Comparison of ENCODE assay signal across 7 mouse cellular contexts in genomic region chr9:69084720-69085661, GRCm38 (mm10).
DNase-seq lines count a peak whose midpoint lies in the region; ATAC-seq and TF ChIP-seq lines count a peak whose summit lies in the region.

No protein-coding gene starts in this region.

- TF ChIP-seq CTCF in liver, postnatal 0 days (IDR thresholded peaks at IDR 0.05; ENCODE audit: low read depth), result no peak

- no peak overlapping the region for H3K4me2 ChIP-seq in liver, embryonic 11.5 days
- no peak overlapping the region for H3K4me2 ChIP-seq in liver, postnatal 0 days (ENCODE audit: low read depth, low read length)
- H3K4me2 ChIP-seq in hindbrain, embryonic 11.5 days (replicated peaks; ENCODE audit: low read depth, low read length), result no peak overlapping the region

- H3K9ac ChIP-seq in liver, embryonic 11.5 days (ENCODE audit: low read depth, low read length), result no peak overlapping the region
- no peak overlapping the region for H3K9ac ChIP-seq in liver, postnatal 0 days (replicated peaks)
- no peak overlapping the region; the same call in 1 of the 2 replicates for H3K9ac ChIP-seq in hindbrain, embryonic 11.5 days (ENCODE audit: low read depth, low read length)

- H3K36me3 ChIP-seq in liver, embryonic 11.5 days (ENCODE audit: control insufficient read depth, insufficient read depth, low read length), result no peaks in the 10 kb centered on the region
- no peaks in the 10 kb centered on the region for H3K36me3 ChIP-seq in liver, postnatal 0 days (replicated peaks; ENCODE audit: insufficient read depth, low read length)
- H3K36me3 ChIP-seq in hindbrain, embryonic 11.5 days (ENCODE audit: control insufficient read depth, insufficient read depth, low read length), result no peaks in the 10 kb centered on the region

- H3K9me3 ChIP-seq in liver, embryonic 11.5 days (ENCODE audit: control insufficient read depth, low read length), result no peaks in the 10 kb centered on the region
- no peaks in the 10 kb centered on the region for H3K9me3 ChIP-seq in liver, postnatal 0 days (ENCODE audit: low read length)
- no peaks in the 10 kb centered on the region for H3K9me3 ChIP-seq in hindbrain, embryonic 11.5 days (ENCODE audit: control insufficient read depth, low read length)

- 72% methylated on average over 14 of the region's 14 CpGs for WGBS in liver, embryonic 11.5 days
- 72% methylated on average over 14 of the region's 14 CpGs for WGBS in liver, postnatal 0 days (ENCODE audit: insufficient replicate concordance)
- WGBS in hindbrain, embryonic 11.5 days, result 66% methylated on average over 14 of the region's 14 CpGs

- no peak for DNase-seq in liver, embryonic 11.5 days (ENCODE audit: low spot score)
- no peak for DNase-seq in liver, postnatal 0 days
- DNase-seq in hindbrain, embryonic 11.5 days (ENCODE audit: low spot score), result peak; percentile 16
- DNase-seq in lung, adult 18-20 months, result peak; percentile 13 to 36
- no peak for DNase-seq in testis, postnatal 10 days (ENCODE audit: low spot score)
- no peak for DNase-seq in thymus, postnatal 10 days (ENCODE audit: low spot score in 2 of 2)

- H3K27me3 ChIP-seq in liver, embryonic 11.5 days (replicated peaks; ENCODE audit: control insufficient read depth, insufficient read depth, low read length), result no peaks in the 10 kb centered on the region
- H3K27me3 ChIP-seq in liver, postnatal 0 days (ENCODE audit: insufficient read depth, low read length), result no peaks in the 10 kb centered on the region
- no peaks in the 10 kb centered on the region for H3K27me3 ChIP-seq in hindbrain, embryonic 11.5 days (ENCODE audit: control insufficient read depth, insufficient read depth, low read length)

- H3K4me3 ChIP-seq in liver, embryonic 11.5 days (ENCODE audit: low read depth, low read length), result no peak overlapping the region
- H3K4me3 ChIP-seq in liver, postnatal 0 days (ENCODE audit: low read depth, low read length), result no peak overlapping the region
- H3K4me3 ChIP-seq in hindbrain, embryonic 11.5 days (ENCODE audit: low read depth, low read length), result no peak overlapping the region

- H3K27ac ChIP-seq in liver, embryonic 11.5 days (ENCODE audit: low read depth, low read length), result 0 out of 2 replicates have a peak overlapping the region, but pooled peaks have one; percentile 13
- H3K27ac ChIP-seq in liver, postnatal 0 days (ENCODE audit: low read depth), result no peak overlapping the region
- H3K27ac ChIP-seq in hindbrain, embryonic 11.5 days (ENCODE audit: low read depth, low read length), result no peak overlapping the region

- H3K4me1 ChIP-seq in liver, embryonic 11.5 days (replicated peaks; ENCODE audit: control insufficient read depth, insufficient read depth, low read length), result peaks cover 13% of the 10 kb centered on the region
- no peaks in the 10 kb centered on the region; the same call in 1 of the 2 replicates for H3K4me1 ChIP-seq in liver, postnatal 0 days (ENCODE audit: insufficient read depth)
- peaks cover 3% of the 10 kb centered on the region; the same call in 1 of the 2 replicates for H3K4me1 ChIP-seq in hindbrain, embryonic 11.5 days (replicated peaks; ENCODE audit: control insufficient read depth, insufficient read depth, low read length)

- no peak for ATAC-seq in liver, embryonic 11.5 days (replicated peaks; ENCODE audit: low FRiP score)
- ATAC-seq in liver, postnatal 0 days, result no peak
- ATAC-seq in hindbrain, embryonic 11.5 days (ENCODE audit: low FRiP score), result no peak
- ATAC-seq in inflammation-experienced regulatory T-cells, adult 6 months, result no peak

- TF ChIP-seq EP300 in liver, postnatal 0 days (IDR thresholded peaks at IDR 0.05; ENCODE audit: low read depth), result no peak

Comparison
In these comparisons a context has a peak if more than half of its experiments do, and no peak if none do; other contexts are left out.
1. DNase-seq: peak in hindbrain, embryonic 11.5 days (single experiment) and lung, adult 18-20 months (2 of 2); none in liver, embryonic 11.5 days (single experiment), liver, postnatal 0 days (single experiment), testis, postnatal 10 days (single experiment) and thymus, postnatal 10 days (0 of 2).